ENCODE assay signal across 22 mouse cellular contexts in the genomic region with DNA sequence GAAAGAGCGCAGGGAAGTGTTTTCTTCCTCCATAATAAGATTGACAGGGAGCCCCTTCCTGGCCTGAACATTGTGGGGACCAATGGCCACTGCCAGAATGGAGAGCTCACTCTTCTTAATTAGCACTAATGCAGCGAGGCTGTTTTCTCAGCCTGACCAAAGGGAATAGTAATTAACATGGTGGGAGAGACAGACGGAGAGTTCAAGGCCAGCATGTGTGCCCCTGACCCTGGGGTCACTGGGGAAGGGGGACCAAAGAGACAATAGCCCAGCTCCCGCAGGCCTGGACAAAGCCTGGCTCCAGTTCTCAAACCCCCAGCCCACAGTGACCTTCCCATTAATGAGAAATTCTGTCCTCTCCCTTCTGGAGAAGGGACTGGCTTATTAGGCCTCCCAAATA.
DNase-seq lines count a peak whose midpoint lies in the region; ATAC-seq lines count a peak whose summit lies in the region.
"Had no signal": no experiment of that assay in that cellular context is flagged by ENCODE, and none has a peak within 500 bp of the region (broad histone marks: within the 10 kb centered on the region; RNA-seq: fewer than 3 reads in every experiment).

No protein-coding gene starts in this region.

- 13% methylated on average over 4 of the region's 4 CpGs for WGBS in forebrain, embryonic 12.5 days
- 19% methylated on average over 4 of the region's 4 CpGs for WGBS in forebrain, embryonic 16.5 days
- WGBS in midbrain, embryonic 11.5 days: 41% methylated on average over 4 of the region's 4 CpGs
- 40% methylated on average over 4 of the region's 4 CpGs for WGBS in midbrain, embryonic 15.5 days
- WGBS in embryonic facial prominence, embryonic 12.5 days: 40% methylated on average over 4 of the region's 4 CpGs

- H3K36me3 ChIP-seq in forebrain, embryonic 12.5 days (replicated peaks): no peaks in the 10 kb centered on the region
- no peaks in the 10 kb centered on the region for H3K36me3 ChIP-seq in forebrain, embryonic 16.5 days (ENCODE audit: control insufficient read depth, insufficient read depth)
- H3K36me3 ChIP-seq in midbrain, embryonic 11.5 days (ENCODE audit: control insufficient read depth, insufficient read depth, low read length): no peaks in the 10 kb centered on the region
- H3K36me3 ChIP-seq in midbrain, embryonic 15.5 days (replicated peaks): no peaks in the 10 kb centered on the region
- no peaks in the 10 kb centered on the region for H3K36me3 ChIP-seq in embryonic facial prominence, embryonic 12.5 days
- H3K36me3 ChIP-seq: heart, embryonic 15.5 days; liver, embryonic 13.5 days had no signal

- peaks cover 9% of the 10 kb centered on the region for H3K27me3 ChIP-seq in forebrain, embryonic 12.5 days
- 0 out of 2 replicates have a peak, but pooled peaks cover 4% of the 10 kb centered on the region for H3K27me3 ChIP-seq in forebrain, embryonic 16.5 days (replicated peaks; ENCODE audit: control insufficient read depth, insufficient read depth, low read length)
- no peaks in the 10 kb centered on the region for H3K27me3 ChIP-seq in midbrain, embryonic 11.5 days (ENCODE audit: control insufficient read depth, insufficient read depth, low read length)
- no peaks in the 10 kb centered on the region for H3K27me3 ChIP-seq in midbrain, embryonic 15.5 days (replicated peaks)
- H3K27me3 ChIP-seq in embryonic facial prominence, embryonic 12.5 days: no peaks in the 10 kb centered on the region
- H3K27me3 ChIP-seq: heart, embryonic 15.5 days; liver, embryonic 13.5 days; megakaryocyte, embryonic 14.5 days had no signal

- H3K4me1 ChIP-seq in forebrain, embryonic 12.5 days: peaks cover 22% of the 10 kb centered on the region
- no peaks in the 10 kb centered on the region for H3K4me1 ChIP-seq in forebrain, embryonic 16.5 days (replicated peaks; ENCODE audit: control insufficient read depth, insufficient read depth, low read length)
- H3K4me1 ChIP-seq in midbrain, embryonic 11.5 days (ENCODE audit: control insufficient read depth, insufficient read depth, low read length): peaks cover 9% of the 10 kb centered on the region; the same call in 1 of the 2 replicates
- H3K4me1 ChIP-seq in midbrain, embryonic 15.5 days: no peaks in the 10 kb centered on the region
- H3K4me1 ChIP-seq in embryonic facial prominence, embryonic 12.5 days: no peaks in the 10 kb centered on the region
- H3K4me1 ChIP-seq: heart, embryonic 15.5 days; megakaryocyte, embryonic 14.5 days had no signal

- H3K27ac ChIP-seq in forebrain, embryonic 12.5 days: 0 out of 2 replicates have a peak overlapping the region, but pooled peaks have one; percentile 31
- H3K27ac ChIP-seq in forebrain, embryonic 16.5 days (ENCODE audit: low read length): no peak overlapping the region
- no peak overlapping the region for H3K27ac ChIP-seq in midbrain, embryonic 11.5 days (ENCODE audit: low read depth, low read length)
- no peak overlapping the region for H3K27ac ChIP-seq in midbrain, embryonic 15.5 days
- no peak overlapping the region for H3K27ac ChIP-seq in embryonic facial prominence, embryonic 12.5 days
- H3K27ac ChIP-seq: heart, embryonic 15.5 days; liver, embryonic 13.5 days had no signal

- no peak for DNase-seq in midbrain, embryonic 11.5 days (ENCODE audit: low spot score, missing footprints)
- DNase-seq in retina, embryonic 14.5 days (ENCODE audit: low spot score): peak; percentile 75
- DNase-seq in adrenal gland, postnatal 14 days: no peak
- no peak for DNase-seq in lung, postnatal 10 days
- DNase-seq: cerebellum, adult 11-12 months; cerebellum, postnatal 10 days; gastrocnemius, postnatal 25 days; heart, postnatal 36 days; kidney, postnatal 36 days; liver, embryonic 13.5 days; lung, embryonic 14.5 days; lung, postnatal 36 days; thymus, adult 18-20 months; thymus, postnatal 4 days had no signal

- H3K4me2 ChIP-seq in forebrain, embryonic 12.5 days: no peak overlapping the region
- no peak overlapping the region for H3K4me2 ChIP-seq in forebrain, embryonic 16.5 days (ENCODE audit: low read length)
- H3K4me2 ChIP-seq in midbrain, embryonic 11.5 days: no peak overlapping the region
- H3K4me2 ChIP-seq in midbrain, embryonic 15.5 days: no peak overlapping the region
- no peak overlapping the region for H3K4me2 ChIP-seq in embryonic facial prominence, embryonic 12.5 days (replicated peaks)
- H3K4me2 ChIP-seq: heart, embryonic 15.5 days; liver, embryonic 13.5 days; lung, embryonic 14.5 days had no signal

- ATAC-seq in forebrain, embryonic 12.5 days (ENCODE audit: low FRiP score): no peak
- no peak for ATAC-seq in forebrain, embryonic 16.5 days
- peak; percentile 42; the same call in 1 of the 2 replicates for ATAC-seq in midbrain, embryonic 11.5 days (ENCODE audit: low FRiP score)
- no peak for ATAC-seq in midbrain, embryonic 15.5 days (replicated peaks)
- ATAC-seq in embryonic facial prominence, embryonic 12.5 days (ENCODE audit: insufficient number of reproducible peaks, insufficient read depth, low FRiP score, low TSS enrichment): 0 out of 2 replicates have a peak, but pooled peaks have one; percentile 28
- ATAC-seq: hindbrain, embryonic 16.5 days; intestine, embryonic 16.5 days had no signal

- no peak overlapping the region for H3K4me3 ChIP-seq in forebrain, embryonic 12.5 days (replicated peaks)
- H3K4me3 ChIP-seq in forebrain, embryonic 16.5 days (replicated peaks; ENCODE audit: low read length): no peak overlapping the region
- no peak overlapping the region for H3K4me3 ChIP-seq in midbrain, embryonic 11.5 days (ENCODE audit: low read depth, low read length)
- no peak overlapping the region for H3K4me3 ChIP-seq in midbrain, embryonic 15.5 days
- no peak overlapping the region for H3K4me3 ChIP-seq in embryonic facial prominence, embryonic 12.5 days
- H3K4me3 ChIP-seq: heart, embryonic 15.5 days; liver, embryonic 13.5 days; megakaryocyte, embryonic 14.5 days had no signal

- H3K9me3 ChIP-seq in forebrain, embryonic 12.5 days: no peaks in the 10 kb centered on the region
- no peaks in the 10 kb centered on the region for H3K9me3 ChIP-seq in forebrain, embryonic 16.5 days (ENCODE audit: control insufficient read depth, low read length)
- no peaks in the 10 kb centered on the region for H3K9me3 ChIP-seq in midbrain, embryonic 11.5 days (ENCODE audit: control insufficient read depth, low read length)
- no peaks in the 10 kb centered on the region for H3K9me3 ChIP-seq in midbrain, embryonic 15.5 days
- H3K9me3 ChIP-seq in embryonic facial prominence, embryonic 12.5 days: no peaks in the 10 kb centered on the region
- H3K9me3 ChIP-seq: heart, embryonic 15.5 days; liver, embryonic 13.5 days had no signal

- no peak overlapping the region for H3K9ac ChIP-seq in forebrain, embryonic 12.5 days
- no peak overlapping the region for H3K9ac ChIP-seq in forebrain, embryonic 16.5 days (replicated peaks; ENCODE audit: low read depth, low read length)
- H3K9ac ChIP-seq in midbrain, embryonic 11.5 days (ENCODE audit: low read length): no peak overlapping the region
- H3K9ac ChIP-seq in midbrain, embryonic 15.5 days: no peak overlapping the region
- H3K9ac ChIP-seq in embryonic facial prominence, embryonic 12.5 days: no peak overlapping the region
- H3K9ac ChIP-seq: heart, embryonic 15.5 days; liver, embryonic 13.5 days; lung, embryonic 14.5 days had no signal

Comparison
In these comparisons a context has a peak if more than half of its experiments do, and no peak if none do; other contexts are left out.
1. ATAC-seq: peak in midbrain, embryonic 11.5 days (single experiment) and embryonic facial prominence, embryonic 12.5 days (single experiment); none in forebrain, embryonic 12.5 days (single experiment), forebrain, embryonic 16.5 days (single experiment) and midbrain, embryonic 15.5 days (single experiment).